Mouse (Mus musculus): Measurements from ENCODE around the gene Gldc. TPM values are rescaled to one million over a fixed set of nuclear protein-coding genes. Genes with fewer than 3 reads are reported as not detected.

The Gldc gene
- total and polyA plus RNA-seq, 2 experiments from 2014 or later, result 8.2 to 12.7 TPM

DNA sequence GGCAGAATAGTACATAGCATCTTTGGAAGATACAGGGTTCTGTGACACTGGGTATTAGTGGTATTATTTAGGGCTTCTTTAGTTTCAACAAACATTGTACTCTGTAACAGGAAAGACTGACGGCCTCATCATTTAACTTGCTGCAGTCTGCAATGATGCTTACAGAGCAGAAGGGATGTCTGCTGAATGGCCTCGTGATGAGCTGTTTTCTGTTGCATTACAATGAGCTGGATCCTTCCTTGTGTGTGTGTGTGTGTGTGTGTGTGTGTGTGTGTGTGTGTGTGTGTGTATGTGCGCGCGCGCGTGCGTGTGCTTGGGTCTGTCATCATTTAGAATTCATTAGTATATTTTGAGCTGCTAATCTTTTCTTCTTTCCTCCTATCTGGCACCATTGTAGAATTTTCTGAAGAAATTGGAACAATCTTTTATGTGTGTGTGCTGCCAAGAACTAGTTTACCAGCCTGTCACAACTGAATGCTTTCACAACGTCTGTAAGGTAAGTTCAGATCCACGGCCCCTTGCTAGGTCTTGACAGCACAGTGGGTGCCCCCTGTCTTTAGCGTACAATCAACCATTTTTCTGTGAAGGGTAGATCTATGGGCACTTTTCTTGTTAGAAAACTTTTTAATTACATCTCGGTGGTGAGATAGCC is 83.5 kb downstream of the Gldc start:
- no peak overlapping the region for H3K4me2 ChIP-seq (ENCODE audit: low read depth)
- ATAC-seq, result peak; percentile 75
- 39% methylated on average over 12 of the region's 12 CpGs for WGBS
- no peak overlapping the region for H3K4me3 ChIP-seq (ENCODE audit: low read depth, low read length)
- no peaks in the 10 kb centered on the region for H3K4me1 ChIP-seq (ENCODE audit: insufficient read depth)
- DNase-seq, result peak; percentile 58
- TF ChIP-seq CTCF (IDR thresholded peaks at IDR 0.05; ENCODE audit: low read depth), result no peak
- H3K36me3 ChIP-seq (ENCODE audit: insufficient read depth), result peaks cover 46% of the 10 kb centered on the region
- no peaks in the 10 kb centered on the region for H3K27me3 ChIP-seq (ENCODE audit: insufficient read depth, low read length)
- no peaks in the 10 kb centered on the region for H3K9me3 ChIP-seq (ENCODE audit: low read length)
- no peak overlapping the region for H3K9ac ChIP-seq
- peak overlapping the region; percentile 51 for H3K27ac ChIP-seq (ENCODE audit: low read depth, low read length)

DNA sequence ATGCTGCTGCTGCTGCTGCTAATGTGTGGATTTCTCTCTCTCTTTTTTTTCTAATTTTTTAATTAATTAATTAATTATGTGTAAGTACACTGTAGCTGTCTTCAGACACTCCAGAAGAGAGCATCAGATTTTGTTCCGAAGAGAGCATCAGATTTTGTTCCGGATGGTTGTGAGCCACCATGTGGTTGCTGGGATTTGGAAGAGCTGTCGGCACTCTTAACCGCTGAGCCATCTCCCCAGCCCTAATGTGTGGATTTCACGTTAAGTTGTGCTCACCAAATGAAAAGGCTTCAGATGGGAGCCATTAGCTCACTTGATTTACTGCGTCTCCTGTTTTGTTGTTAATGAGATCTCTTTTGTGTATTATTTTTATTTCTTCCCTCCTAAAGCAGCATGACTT is 85.1 kb downstream of the Gldc start:
- H3K9ac ChIP-seq, result no peak overlapping the region
- peaks cover 38% of the 10 kb centered on the region for H3K36me3 ChIP-seq (ENCODE audit: insufficient read depth)
- no peaks in the 10 kb centered on the region for H3K27me3 ChIP-seq (ENCODE audit: insufficient read depth, low read length)
- H3K4me1 ChIP-seq (ENCODE audit: insufficient read depth), result no peaks in the 10 kb centered on the region
- H3K4me3 ChIP-seq (ENCODE audit: low read depth, low read length), result no peak overlapping the region
- H3K9me3 ChIP-seq (ENCODE audit: low read length), result no peaks in the 10 kb centered on the region
- ATAC-seq (peak; percentile 36), DNase-seq (peak; percentile 11)
- 52% methylated on average over 6 of the region's 6 CpGs for WGBS
- no peak overlapping the region for H3K4me2 ChIP-seq (ENCODE audit: low read depth)
- no peak for TF ChIP-seq CTCF (IDR thresholded peaks at IDR 0.05; ENCODE audit: low read depth)
- H3K27ac ChIP-seq (ENCODE audit: low read depth, low read length), result no peak overlapping the region

- DNase-seq (peak; percentile 4), ATAC-seq (no peak)
- Histone ChIP-seq H3K36me3 (ENCODE audit: insufficient read depth) (no peaks in the 10 kb centered on the region), H3K4me2 (ENCODE audit: low read depth) (no peak overlapping the region), H3K4me1 (ENCODE audit: insufficient read depth) (peaks cover 4% of the 10 kb centered on the region; the same call in 1 of the 2 replicates), H3K27me3 (ENCODE audit: insufficient read depth, low read length) (no peaks in the 10 kb centered on the region), H3K9ac (no peak overlapping the region), H3K27ac (ENCODE audit: low read depth, low read length) (no peak overlapping the region), H3K4me3 (ENCODE audit: low read depth, low read length) (no peak overlapping the region), H3K9me3 (ENCODE audit: low read length) (no peaks in the 10 kb centered on the region)
- WGBS, result 62% methylated on average over 4 of the region's 4 CpGs
- TF ChIP-seq CTCF (IDR thresholded peaks at IDR 0.05; ENCODE audit: low read depth), result no peak
These were observed 109.4 kb downstream of the Gldc start for GRCm38 (mm10) chr19:30065797-30066196.

DNA sequence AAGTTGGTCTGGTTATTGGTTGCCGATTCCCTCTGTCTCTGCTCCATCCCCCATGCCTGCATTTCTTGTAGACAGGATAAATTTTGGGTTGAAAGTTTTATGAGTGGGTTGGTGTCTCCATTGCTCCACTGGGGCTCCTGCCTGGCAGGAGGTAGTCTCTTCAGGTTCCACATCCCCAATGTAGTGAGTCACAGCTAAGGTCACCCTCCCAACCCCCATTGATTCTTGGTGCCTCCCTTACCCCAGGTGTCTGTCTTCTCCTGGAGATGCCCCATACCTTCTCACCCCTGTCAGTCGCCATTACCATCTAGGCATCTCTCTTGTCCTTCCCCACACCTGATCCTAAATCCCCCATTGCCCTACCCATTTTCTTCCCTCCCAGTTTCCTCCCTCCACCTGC is 121.0 kb downstream of the Gldc start:
- no peak overlapping the region for H3K9ac ChIP-seq
- H3K9me3 ChIP-seq (ENCODE audit: low read length), result no peaks in the 10 kb centered on the region
- DNase-seq (no peak), ATAC-seq (no peak)
- TF ChIP-seq CTCF (IDR thresholded peaks at IDR 0.05; ENCODE audit: low read depth), result no peak
- H3K36me3 ChIP-seq (ENCODE audit: insufficient read depth), result no peaks in the 10 kb centered on the region
- WGBS, result 93% methylated on average over 2 of the region's 2 CpGs
- no peak overlapping the region for H3K4me2 ChIP-seq (ENCODE audit: low read depth)
- H3K4me1 ChIP-seq (ENCODE audit: insufficient read depth), result no peaks in the 10 kb centered on the region
- no peak overlapping the region for H3K27ac ChIP-seq (ENCODE audit: low read depth, low read length)
- no peaks in the 10 kb centered on the region for H3K27me3 ChIP-seq (ENCODE audit: insufficient read depth, low read length)
- H3K4me3 ChIP-seq (ENCODE audit: low read depth, low read length), result no peak overlapping the region

GRCm38 (mm10) chr19:30051479-30051878 is 123.8 kb downstream of the Gldc start:
- H3K4me3 ChIP-seq (ENCODE audit: low read depth, low read length), result no peak overlapping the region
- WGBS, result 94% methylated on average over 3 of the region's 3 CpGs
- no peak overlapping the region for H3K27ac ChIP-seq (ENCODE audit: low read depth, low read length)
- no peak overlapping the region for H3K9ac ChIP-seq
- no peaks in the 10 kb centered on the region for H3K27me3 ChIP-seq (ENCODE audit: insufficient read depth, low read length)
- no peaks in the 10 kb centered on the region for H3K9me3 ChIP-seq (ENCODE audit: low read length)
- no peaks in the 10 kb centered on the region for H3K4me1 ChIP-seq (ENCODE audit: insufficient read depth)
- DNase-seq (no peak), ATAC-seq (no peak)
- H3K4me2 ChIP-seq (ENCODE audit: low read depth), result no peak overlapping the region
- no peak for TF ChIP-seq CTCF (IDR thresholded peaks at IDR 0.05; ENCODE audit: low read depth)
- H3K36me3 ChIP-seq (ENCODE audit: insufficient read depth), result no peaks in the 10 kb centered on the region; the same call in 1 of the 2 replicates

GRCm38 (mm10) chr19:30050584-30050983 is 124.6 kb downstream of the Gldc start:
- no peak for DNase-seq

More at GRCm38 (mm10) chr19:30050584-30050983, 124.6 kb downstream of the Gldc start:
- no peak for ATAC-seq
- Histone ChIP-seq H3K9ac (no peak overlapping the region), H3K4me1 (ENCODE audit: insufficient read depth) (no peaks in the 10 kb centered on the region), H3K27me3 (ENCODE audit: insufficient read depth, low read length) (no peaks in the 10 kb centered on the region), H3K4me3 (ENCODE audit: low read depth, low read length) (no peak overlapping the region), H3K36me3 (ENCODE audit: insufficient read depth) (no peaks in the 10 kb centered on the region; the same call in 1 of the 2 replicates), H3K9me3 (ENCODE audit: low read length) (no peaks in the 10 kb centered on the region), H3K4me2 (ENCODE audit: low read depth) (no peak overlapping the region), H3K27ac (ENCODE audit: low read depth, low read length) (no peak overlapping the region)
- TF ChIP-seq CTCF (IDR thresholded peaks at IDR 0.05; ENCODE audit: low read depth), result no peak
- 82% methylated on average over 2 of the region's 2 CpGs for WGBS

Other genes starting within 250 kb of the Gldc start
- not detected in 2 replicates for gene Trpd52l3, start 171.6 kb downstream of the Gldc start, total RNA-seq (2014; rRNA removed)
- not detected in 2 replicates for gene Trpd52l3, start 171.6 kb downstream of the Gldc start, polyA plus RNA-seq (2015; fragmentation: Nextera tagmentation; extraction: Ambion mirVana)
- 77.8 and 79.0 TPM in 2 replicates for gene Uhrf2, start 144.9 kb downstream of the Gldc start, total RNA-seq (2014; rRNA removed)
- gene Uhrf2, start 144.9 kb downstream of the Gldc start, polyA plus RNA-seq (2015; fragmentation: Nextera tagmentation; extraction: Ambion mirVana), result 22.6 and 28.1 TPM in 2 replicates
- gene Mbl2, start 57.5 kb upstream of the Gldc start, total RNA-seq (2014; rRNA removed), result not detected in 2 replicates
- not detected in 2 replicates for gene Mbl2, start 57.5 kb upstream of the Gldc start, polyA plus RNA-seq (2015; fragmentation: Nextera tagmentation; extraction: Ambion mirVana)